Mouse (Mus musculus): ENCODE results near the gene Aspn.

The Aspn gene

DNA sequence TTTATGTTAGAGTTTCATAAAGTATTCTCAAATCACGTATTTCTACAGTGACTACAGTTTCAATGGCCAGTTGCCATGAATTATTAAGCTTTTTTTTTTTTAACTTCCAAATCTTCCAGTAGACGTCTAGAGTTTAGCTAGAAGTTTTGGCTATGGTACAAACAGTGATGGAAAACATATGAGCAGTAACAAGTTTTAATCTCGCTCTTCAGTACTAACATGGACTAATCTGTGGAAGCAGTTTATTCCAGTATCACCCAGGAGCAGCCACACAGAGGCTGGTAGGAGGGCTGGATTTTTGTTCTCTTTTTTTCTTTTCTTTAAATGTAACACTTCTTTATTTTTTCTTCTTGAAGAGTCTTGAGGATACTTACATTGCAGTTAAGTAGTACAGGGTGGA lies at the start of gene Aspn:
Gene Aspn (plus strand): TSS at position 165 of the 400 bp plus-strand sequence.
- DNase-seq, result no peak

DNA sequence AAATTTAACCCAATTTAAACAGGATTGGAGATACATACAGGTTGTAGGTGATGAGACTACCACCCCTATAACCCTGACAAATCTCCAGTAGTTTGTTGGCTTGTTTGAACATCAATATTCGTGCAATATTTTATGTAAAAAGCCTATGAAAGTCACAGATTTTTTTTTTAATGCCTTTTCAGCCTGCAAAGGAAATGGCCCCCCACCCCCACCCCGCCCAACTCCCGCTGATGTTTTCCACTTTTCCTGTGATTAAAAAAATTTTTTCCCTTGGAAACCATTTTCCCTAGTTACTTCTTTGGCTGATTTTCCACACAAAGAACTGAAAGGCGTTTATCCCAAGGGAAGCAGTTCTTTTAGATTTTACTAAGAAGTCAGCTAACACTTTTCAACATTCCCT lies 39.7 kb upstream of the Aspn start, which contains the start of gene Ecm2:
Gene Ecm2 (plus strand): TSS at position 301 of the 400 bp plus-strand sequence.
- DNase-seq, result no peak

DNA sequence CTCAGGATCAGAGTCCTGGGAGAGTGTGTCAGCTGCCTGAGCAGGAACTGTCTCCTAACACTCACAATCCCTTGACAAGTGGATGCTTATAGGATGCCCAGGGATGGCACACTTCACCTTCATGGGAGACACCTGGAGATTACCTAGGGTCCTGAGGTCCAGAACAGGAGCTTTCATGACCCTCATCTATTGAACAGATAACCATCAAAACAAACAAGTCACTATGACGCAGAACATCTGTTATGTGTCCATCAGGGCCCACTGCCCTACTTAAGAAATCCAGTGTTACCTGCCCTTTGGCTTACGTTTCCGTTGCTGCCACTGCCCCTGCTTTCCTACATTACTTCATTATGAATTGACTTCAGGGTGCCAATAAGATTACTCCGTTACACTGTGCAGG lies 38.5 kb upstream of the Aspn start:
- DNase-seq, result no peak

DNA sequence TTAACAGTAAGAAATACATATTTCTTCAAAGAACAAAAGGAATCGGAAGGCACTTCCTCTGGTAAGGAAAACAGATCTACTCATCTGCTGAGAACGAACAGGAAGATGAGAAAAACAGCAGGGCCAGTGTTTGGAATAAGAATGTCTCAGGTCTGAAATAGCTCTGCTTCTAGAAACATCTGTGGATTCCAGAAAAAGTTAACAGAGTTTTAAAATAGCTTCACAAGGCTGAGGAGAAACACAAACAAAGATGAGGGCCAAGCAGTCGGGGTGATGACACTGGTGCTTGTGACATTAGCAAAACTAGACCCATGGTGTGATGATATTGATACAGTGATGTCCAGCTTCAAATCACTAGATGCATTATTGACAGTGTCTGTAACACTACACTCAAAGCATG lies 37.1 kb upstream of the Aspn start:
- no peak for DNase-seq

DNA sequence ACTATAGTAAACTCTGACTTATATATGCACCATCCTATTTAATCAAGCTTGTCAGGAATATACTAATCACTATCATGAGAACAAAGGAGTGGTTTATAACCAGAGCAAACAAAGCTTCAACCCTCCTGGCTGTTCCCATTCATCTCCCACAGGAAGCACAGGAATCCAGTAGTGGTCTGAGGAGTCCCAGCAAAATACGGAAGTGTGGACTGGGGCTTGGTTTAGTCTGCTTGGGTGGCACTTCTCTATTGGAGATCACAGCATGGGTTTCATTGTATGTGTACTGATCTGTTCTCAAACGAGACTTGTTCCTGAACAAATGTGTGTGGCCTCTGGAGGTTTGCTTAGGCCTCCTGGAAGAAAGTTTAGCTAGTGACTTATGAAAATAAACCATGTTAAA lies 25.5 kb upstream of the Aspn start:
- no peak for DNase-seq

DNA sequence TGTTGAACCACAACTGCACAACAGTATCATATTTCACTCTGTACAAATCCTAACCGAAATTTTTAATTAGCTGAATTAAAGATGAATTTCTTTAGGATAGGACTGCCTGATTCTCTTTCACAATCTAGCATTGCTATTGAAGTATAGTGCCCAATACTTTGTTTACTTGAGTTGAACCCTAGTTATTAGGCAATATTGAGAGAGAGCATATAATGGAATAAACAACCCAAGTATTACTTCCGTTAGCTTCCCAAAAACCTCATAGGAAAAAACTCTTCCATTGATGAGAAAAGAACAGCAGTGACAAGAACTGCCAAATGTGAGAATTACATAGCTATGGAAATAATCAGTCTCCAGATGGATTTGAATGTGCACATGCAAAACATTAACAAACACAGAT lies 18.0 kb upstream of the Aspn start:
- no peak for DNase-seq

DNA sequence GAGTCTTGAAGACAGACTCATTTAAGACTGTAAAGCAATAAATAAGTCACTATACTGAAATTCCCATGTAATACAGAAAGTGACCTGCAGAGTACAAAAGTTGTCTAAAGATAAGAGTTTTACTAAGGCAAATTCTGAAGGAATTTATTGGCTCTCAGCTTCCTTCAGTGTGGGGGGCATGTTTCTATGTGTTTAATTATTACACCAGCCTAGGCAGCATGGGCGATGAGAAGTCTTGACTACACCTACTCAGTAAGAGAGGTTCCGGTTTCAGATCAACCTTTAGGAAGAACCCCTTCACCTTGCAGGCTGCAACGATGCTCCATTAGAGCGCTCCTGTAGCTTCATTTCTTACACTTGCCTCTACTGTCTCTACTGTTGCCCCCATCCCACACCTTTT lies 13.6 kb upstream of the Aspn start:
- no peak for DNase-seq

DNA sequence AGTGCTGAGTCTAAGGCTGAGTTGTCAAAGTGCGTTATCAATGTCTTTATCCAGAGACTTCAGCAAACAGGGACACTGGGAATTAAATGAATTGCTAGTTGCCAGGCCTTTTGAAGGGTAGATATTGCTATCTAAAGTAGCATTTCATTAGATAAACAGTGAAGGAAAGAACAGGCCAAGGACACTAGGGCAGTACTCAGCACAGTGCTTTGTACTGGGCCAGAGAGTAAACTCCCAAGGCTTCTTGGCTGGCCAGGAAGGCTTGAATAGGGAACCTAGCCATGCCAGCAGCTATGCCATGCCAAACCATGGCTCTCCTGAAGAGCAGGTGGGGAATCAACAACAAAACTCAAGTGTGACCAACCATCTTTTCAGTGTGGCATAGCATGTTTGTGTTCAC lies 7.3 kb upstream of the Aspn start:
- DNase-seq, result no peak

DNA sequence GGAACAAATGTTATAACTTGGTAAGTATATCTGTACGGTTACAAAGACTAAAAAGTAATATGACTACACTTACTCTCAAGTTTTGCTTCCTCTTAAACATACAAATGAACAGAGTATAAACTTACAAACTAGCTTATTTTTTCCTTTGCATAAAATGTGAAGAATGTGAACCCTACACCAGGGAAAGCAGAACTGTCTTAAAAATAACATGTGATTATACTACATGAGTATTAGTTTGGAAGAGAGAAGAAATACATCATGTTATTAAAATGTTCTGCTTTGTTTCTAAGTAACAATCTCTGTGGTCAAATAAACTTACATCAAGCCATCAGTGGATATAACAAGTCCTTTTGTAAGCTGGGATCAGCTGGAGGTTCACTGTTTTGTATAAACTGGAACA lies 5.5 kb upstream of the Aspn start:
- no peak for DNase-seq

DNA sequence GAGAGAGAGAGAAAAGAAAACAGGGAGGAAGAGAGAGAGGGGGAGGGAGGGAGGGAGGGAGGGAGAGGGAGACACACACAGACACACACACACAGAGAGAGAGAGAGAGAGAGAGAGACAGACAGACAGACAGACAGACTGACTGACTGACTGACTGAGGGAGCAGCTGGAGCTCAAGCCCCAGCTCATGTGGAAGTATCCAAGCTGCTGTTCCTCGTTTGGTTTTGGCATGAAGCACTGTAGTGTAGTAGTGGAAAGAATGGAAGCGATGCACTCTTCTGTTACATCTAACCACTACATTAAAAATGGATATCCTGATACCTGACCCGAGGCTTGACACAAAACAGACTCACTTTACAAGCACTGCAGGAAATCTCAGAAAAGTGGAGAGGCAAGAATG lies 1.4 kb downstream of the Aspn start:
- DNase-seq, result no peak

DNA sequence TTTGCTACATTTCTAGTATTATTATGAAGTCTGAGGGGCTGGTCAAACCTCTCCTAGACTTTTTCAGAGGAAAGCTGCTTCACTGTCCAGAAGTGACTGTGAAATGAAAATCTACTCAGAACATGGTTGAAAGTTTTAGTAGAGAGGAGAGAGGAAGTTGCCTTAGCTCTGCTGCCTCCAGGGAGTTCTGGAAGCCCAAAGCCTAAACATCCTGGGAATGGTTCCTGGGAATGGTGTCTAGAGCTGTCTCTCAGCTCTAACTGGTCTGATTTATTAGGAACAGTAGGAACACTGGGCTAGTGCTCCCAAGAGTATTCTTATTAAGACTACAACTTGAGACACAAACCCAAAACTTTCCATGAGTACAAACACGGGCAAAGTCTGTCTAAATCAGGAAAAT lies 2.3 kb downstream of the Aspn start:
- DNase-seq, result no peak

DNA sequence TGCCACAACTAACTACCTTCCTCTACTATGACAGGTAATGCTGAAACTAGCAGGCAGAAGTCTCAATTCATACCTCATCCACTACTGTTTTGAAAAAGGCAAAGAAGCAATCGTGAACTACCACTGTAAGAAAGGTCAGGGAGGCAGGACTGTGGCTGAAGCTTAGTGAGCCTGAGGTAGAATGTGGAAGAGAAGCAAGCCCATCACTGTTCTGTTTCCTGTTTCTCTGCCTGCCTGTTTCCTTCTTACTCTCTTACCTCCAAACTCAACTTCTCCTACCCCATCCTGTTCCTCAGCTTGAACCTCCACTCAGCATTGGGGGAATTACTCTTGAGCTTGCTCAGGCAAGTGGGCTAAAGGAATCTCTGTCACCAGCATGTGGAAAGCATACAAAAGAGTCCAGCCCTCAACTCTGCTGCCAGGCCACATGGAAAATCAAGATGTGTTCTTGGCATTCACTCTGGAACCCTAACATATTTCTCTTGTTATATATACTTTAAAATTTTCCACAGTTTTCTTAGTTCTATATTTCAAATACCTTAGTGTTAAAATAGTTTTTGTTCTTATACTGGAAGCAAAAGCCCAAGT lies 3.4 kb downstream of the Aspn start:
- DNase-seq, result no peak

DNA sequence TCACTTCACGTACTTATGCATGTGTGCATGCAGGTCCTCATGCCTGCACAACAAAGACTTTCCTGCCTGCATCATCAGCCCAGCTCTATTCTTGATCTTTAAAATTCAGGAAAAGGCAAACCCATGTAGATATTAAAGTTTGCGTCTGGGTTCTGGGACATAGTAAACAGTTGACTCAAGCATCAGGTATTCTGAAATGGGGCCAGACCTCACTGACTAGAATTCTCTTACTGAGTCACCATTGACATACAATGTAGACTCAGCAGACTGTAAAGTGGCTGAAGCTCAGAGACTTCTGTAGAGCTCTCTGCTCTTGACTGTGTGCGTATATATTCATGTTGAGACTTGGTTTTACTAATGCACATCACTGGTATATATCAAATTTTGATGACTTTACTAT lies 5.4 kb downstream of the Aspn start:
- DNase-seq, result no peak

DNA sequence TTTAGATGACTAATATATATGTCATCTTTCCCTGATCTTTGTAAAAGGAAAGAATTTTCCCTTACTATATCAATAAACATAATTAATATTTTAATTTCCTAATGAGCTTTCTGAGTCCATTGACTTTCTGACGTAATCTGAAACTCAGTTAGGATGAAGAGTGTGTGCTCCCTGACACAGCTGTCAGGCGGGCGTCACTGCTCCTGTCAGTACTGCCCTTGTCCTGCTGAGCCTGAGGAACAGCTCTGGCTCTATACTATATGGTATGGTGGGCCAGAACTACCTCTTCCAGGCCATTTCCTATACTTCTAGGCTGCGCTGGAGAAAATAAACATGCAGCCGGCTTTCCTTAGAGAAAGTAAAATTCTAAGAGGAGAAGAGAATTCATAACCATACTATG lies 10.3 kb downstream of the Aspn start:
- no peak for DNase-seq

DNA sequence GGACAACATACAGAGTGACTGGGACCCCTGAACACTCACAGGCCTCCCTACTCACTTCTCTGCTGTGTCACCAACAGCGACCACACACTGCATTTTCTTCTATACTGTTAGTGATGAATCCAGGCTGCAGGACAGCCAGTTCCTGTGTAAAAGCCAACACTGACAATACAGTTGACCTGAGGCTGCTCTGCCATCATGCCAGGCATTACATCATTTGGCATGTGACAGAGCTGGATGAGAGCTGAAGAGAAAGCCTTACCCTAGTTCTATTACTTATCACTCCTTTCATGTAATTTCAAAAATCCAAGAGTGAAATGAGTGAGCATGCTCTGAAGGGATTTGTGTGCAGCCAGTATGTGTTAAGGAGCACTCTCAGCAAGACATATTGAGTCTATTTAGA lies 12.0 kb downstream of the Aspn start:
- DNase-seq, result peak; percentile 4 to 7

DNA sequence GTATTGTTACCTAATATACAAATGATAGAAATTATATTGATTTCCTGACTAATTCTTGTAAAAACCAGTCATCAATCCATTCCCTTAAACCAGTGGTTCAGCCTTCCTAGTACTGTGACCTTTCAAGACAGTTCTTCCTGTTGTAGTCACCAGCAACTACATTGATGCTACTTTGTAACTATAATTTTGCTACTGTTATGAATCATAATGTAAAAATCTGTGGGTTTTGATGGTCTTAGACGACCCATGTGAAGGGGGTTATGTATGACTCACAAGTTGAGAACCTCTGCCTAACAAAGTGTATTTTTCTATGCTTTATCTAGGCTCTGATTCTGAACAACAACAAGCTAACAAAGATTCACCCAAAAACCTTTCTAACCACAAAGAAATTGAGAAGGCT lies 12.7 kb downstream of the Aspn start:
- DNase-seq, result no peak

DNA sequence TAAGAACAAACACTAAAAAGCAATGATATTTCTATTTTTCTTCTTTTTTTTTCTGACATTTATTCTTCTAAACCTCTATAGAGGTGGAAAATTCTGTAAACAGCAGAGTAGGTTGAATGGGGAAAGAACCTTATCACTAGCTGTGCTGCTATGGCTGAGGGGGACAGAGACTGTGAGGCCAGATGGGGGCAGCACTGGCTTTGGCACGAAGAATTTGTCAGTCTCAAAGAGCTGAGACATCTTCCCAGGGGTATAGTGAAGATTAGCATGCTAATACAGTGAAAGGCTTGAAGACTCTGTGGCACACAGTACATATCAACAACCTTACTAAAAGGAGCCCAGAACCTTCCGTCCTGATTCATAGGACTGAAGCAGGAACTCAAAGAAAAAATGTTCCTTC lies 14.9 kb downstream of the Aspn start:
- DNase-seq, result peak in 1 of 2 experiments; percentile 3

DNA sequence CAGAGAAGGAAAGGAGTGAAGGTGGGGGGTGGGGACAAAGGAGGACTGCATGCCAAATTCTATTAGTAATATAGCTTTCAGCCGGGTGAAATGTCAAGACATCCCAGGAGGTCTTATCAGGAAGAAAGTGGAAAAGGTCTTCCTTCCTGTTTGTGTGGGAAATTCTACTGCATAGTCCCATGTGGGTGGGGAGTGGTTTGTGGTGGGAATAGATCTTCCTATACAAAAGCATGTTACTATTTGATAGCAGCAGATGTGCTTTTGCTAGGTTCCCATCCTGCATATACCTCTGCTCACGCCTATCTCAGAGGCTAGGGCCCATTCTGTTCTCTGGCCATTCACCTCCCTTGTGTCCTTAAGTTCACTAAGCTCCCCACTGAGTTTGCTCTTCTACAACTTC lies 16.6 kb downstream of the Aspn start:
- no peak for DNase-seq

DNA sequence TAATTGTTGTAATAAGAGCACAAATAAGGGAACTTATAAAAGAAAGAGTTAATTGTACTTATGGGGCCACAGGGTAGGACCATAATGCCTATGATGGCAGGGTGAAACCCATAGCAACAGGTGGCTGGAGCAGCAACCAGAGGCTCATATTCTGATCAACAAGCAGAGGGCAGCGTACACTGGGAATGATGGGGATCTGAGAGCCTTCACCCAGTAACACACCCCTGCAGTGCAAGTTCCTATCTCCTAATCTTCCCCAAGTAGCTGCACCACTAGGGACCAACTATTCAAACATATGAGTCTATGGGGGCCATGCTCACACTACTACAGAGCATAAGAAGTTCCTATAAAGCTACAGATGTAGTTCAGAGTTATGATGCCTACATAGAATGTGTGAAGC lies 20.1 kb downstream of the Aspn start:
- DNase-seq, result no peak

DNA sequence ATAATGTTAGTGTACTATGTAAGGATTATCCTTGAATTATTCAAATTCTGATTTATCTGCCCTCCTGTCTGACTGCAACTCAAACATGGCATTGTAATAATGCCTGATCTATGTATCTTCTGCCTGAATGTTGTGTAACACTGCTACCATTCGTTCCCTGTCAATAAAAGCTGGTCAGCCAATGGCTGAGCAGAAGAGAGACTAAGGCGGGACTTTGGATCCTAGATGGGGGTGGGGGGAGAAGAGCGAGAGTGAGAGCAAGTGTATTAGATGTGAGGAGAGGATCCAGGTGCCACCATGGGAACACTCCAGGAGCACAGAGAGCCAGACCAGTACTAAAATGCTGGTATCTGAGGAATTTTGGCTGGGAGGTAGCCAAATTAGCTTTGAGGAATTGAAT lies 26.1 kb downstream of the Aspn start:
- DNase-seq, result no peak

DNA sequence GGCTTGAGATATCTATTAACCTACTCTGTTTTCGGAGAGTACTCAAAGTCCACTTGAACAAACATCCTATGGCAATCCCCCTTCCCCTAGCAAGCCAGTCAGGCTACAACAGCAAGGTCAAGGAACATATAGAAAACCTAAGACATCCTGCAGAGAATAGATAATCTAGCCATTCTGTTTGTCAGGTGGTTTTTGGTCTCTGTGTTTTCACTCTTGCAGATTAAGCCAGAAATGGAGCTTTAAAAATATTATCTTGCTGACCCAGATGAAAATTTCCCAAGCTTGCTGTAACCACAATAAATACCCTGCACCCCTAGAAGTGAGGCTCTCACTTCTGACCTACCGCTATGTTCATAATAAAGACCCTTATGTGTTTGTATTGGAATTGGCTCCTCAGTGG lies 27.2 kb downstream of the Aspn start:
- no peak for DNase-seq

DNA sequence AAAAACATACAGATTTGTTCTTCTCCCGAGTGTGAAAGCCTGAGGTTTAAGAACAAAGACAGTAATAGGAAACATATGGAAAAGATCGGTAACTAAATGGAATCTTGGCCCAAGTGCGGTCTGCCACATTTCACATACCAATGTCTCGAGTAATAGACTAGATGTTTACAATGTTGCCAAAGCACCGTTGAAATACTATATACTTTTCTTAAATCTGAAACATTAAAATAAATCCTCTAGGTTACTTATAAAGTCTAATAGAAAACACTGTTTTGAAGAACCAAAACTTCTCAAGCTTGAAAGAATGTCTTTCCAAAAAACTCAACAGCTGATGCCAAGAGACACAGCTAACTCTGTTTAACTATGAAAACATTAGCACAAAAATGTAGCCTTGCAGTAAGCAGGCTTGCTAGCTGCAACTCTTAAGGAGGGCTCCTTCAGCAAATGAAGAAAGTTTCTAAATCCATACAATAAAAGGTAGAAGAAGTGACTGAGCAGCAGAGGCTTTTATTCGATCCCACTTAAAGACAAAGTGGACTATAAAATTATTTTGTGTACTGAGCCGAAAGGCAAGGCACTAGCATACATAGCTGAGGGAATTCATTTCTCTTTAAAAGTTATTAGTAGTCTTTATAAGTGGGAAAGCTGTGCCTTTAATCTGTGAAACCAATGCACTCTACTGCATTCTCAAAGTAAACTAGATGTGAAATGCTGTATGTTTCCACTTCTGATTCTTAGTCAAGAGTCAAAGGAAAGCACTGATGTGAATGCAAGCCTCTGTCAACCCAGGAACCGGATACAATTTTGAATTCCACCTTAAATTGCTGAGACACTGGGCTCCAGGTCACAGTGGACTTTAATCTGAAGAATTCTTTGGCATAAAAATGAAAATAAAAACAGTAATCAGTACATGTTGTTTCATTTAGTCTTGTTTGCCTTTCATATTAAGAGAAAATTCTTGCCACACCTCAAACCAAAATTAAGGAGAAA lies 37.6 kb downstream of the Aspn start, which contains the start of gene Omd:
Gene Omd (plus strand): TSS at position 922 of the 990 bp plus-strand sequence.
- DNase-seq, result no peak

DNA sequence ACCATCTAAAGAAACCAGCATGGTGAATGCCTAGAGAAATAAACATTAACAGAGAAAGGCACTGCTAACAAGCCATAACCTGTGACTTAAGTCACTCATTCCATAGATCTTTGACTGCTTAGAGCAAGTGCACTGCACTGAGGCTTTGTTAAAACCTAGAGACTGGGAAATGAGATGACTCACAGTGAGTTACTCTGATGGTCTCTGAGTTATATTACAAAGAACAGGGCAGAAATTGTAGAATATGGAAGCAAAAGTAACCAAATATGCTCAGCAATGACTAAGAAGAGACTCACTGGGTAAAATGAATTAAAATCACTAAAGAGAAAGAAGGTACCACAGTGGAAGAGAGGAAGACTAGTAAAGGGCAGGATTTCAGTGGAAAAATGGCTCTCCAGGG lies 39.6 kb downstream of the Aspn start:
- no peak for DNase-seq

DNA sequence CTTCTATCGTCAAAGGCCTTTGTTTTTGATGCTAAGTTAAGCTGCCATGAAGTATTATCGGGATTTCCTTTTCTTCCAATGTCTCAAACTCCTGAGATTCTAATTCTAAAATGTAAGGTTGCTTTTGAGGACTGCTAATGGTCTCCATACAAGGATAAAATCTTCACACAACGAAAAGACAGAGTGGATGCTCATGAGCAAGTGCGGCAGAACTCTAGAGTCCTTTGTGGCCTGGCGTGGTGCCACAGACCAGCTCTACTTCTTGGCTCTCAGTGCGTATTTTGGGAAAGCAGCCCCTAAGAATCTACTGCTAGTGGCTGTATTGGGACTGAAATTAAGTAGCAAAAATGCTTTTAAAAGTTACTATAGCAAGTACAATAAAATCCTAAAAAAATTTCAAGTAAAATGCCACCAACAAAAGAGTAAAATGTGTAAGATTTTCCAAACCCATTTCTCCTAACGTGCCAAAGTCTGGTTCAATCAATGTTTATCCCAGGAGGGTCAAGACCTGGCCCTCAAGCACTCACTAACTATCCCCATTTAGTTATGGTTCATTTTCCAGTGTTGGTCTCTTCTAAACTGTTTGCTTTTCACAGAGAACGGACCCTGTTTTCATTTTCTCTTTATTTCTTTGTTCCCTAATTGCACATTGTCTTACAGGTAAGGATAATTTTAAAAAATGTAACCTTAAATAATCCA lies 40.2 kb downstream of the Aspn start:
- no peak for DNase-seq

Data from cerebellum, adult 18-20 months (tissue).